Mouse (Mus musculus) cerebellum, adult 2 months (tissue): Measurements from ENCODE around the gene Fam71a. TPM values are rescaled to one million over a fixed set of nuclear protein-coding genes. Genes with fewer than 3 reads are reported as not detected.

Experiments used
- DNase-seq, 2 experiments: peaks; one replicate each; pipeline ENCODE4 v3.0.0; 2021
- H3K27ac ChIP-seq: fragments of 200-500 bp; 2 replicates; pipeline ENCODE4 v1.5.1; 2012; ENCODE audit warnings: low read length, control low read depth, inconsistent platforms; ENCODE audit not compliant: insufficient read depth
- H3K27me3 ChIP-seq: fragments of 200-500 bp; 2 replicates; pipeline ENCODE4 v1.6.1; 2012; ENCODE audit warnings: inconsistent platforms, mild to moderate bottlenecking, low read length, moderate library complexity; ENCODE audit not compliant: control insufficient read depth, insufficient read depth
- H3K4me1 ChIP-seq: fragments of 200-500 bp; 2 replicates; pipeline ENCODE4 v1.6.1; 2011; ENCODE audit warnings: low read length; ENCODE audit not compliant: control insufficient read depth, insufficient read depth
- H3K4me3 ChIP-seq: fragments of 200-500 bp; replicated peaks from 2 replicates; pipeline ENCODE3; 2011; ENCODE audit warnings: mild to moderate bottlenecking, low read depth, low read length, control low read depth; ENCODE audit not compliant: insufficient read depth
- CTCF ChIP-seq: fragments of 200-500 bp; IDR thresholded peaks from 2 replicates; pipeline ENCODE4 v1.5.1; 2011; ENCODE audit warnings: low read depth, mild to moderate bottlenecking, control low read depth, low read length, moderate library complexity, borderline replicate concordance; ENCODE audit not compliant: insufficient read depth
- POLR2A ChIP-seq: fragments of 200-500 bp; IDR thresholded peaks from 2 replicates; pipeline ENCODE4 v1.6.1; 2011; ENCODE audit warnings: low read length, control low read depth, borderline replicate concordance; ENCODE audit not compliant: insufficient read depth
- WGBS: fragments of 180-500 bp; shearing (Covaris S2); methylation state at CpG from one replicate; pipeline ENCODE4 v1.1.7; 2018; 5-methylcytosine and 5-hydroxymethylcytosine counted together
- polyA plus RNA-seq: library from polyadenylated mRNA; depleted of rRNA; stranded (reverse); fragments of >200 nt; gene quantifications from 2 replicates; pipeline ENCODE4 v1.2.3, GENCODE M21; 2012

Fam71a gene
- polyA plus RNA-seq, 1 experiment, result not detected

GRCm38 (mm10) chr1:191140983-191141382, 23.6 kb downstream of the Fam71a start:
- Histone ChIP-seq H3K27me3 (no peaks in the 10 kb centered on the region), H3K4me3 (no peak overlapping the region), H3K27ac (no peak overlapping the region), H3K4me1 (no peaks in the 10 kb centered on the region)
- 76% methylated on average over 8 of the region's 8 CpGs for WGBS
- no peak for DNase-seq
- TF ChIP-seq POLR2A (no peak), CTCF (no peak)

- TF ChIP-seq CTCF, result no peak
- TF ChIP-seq POLR2A, result no peak
- WGBS, result 60% methylated on average over 7 of the region's 7 CpGs
- Histone ChIP-seq H3K4me3 (no peak overlapping the region), H3K4me1 (no peaks in the 10 kb centered on the region), H3K27ac (no peak overlapping the region), H3K27me3 (no peaks in the 10 kb centered on the region)
- no peak for DNase-seq
Measured at GRCm38 (mm10) chr1:191138874-191139495, 25.6 kb downstream of the Fam71a start.

GRCm38 (mm10) chr1:191138436-191138835, 26.2 kb downstream of the Fam71a start:
- Histone ChIP-seq H3K4me1 (no peaks in the 10 kb centered on the region), H3K27ac (no peak overlapping the region), H3K27me3 (no peaks in the 10 kb centered on the region), H3K4me3 (no peak overlapping the region)
- no peak for TF ChIP-seq POLR2A
- no peak for TF ChIP-seq CTCF
- DNase-seq, result no peak
- WGBS, result 80% methylated on average over 4 of the region's 4 CpGs

GRCm38 (mm10) chr1:191135406-191135805, 29.2 kb downstream of the Fam71a start:
- no peak overlapping the region for H3K4me3 ChIP-seq
- 68% methylated on average over 4 of the region's 4 CpGs for WGBS
- no peaks in the 10 kb centered on the region for H3K27me3 ChIP-seq
- DNase-seq, result no peak
- no peaks in the 10 kb centered on the region for H3K4me1 ChIP-seq
- TF ChIP-seq CTCF (no peak), POLR2A (no peak)
- H3K27ac ChIP-seq, result no peak overlapping the region

GRCm38 (mm10) chr1:191132934-191133333, 31.7 kb downstream of the Fam71a start:
- DNase-seq, result no peak
- WGBS, result 69% methylated on average over 5 of the region's 5 CpGs
- Histone ChIP-seq H3K4me3 (no peak overlapping the region), H3K27me3 (no peaks in the 10 kb centered on the region), H3K4me1 (no peaks in the 10 kb centered on the region), H3K27ac (no peak overlapping the region)
- TF ChIP-seq POLR2A, result no peak
- TF ChIP-seq CTCF, result no peak

GRCm38 (mm10) chr1:191132240-191132639, 32.4 kb downstream of the Fam71a start:
- H3K4me1 ChIP-seq, result no peaks in the 10 kb centered on the region
- TF ChIP-seq CTCF (no peak), POLR2A (no peak)
- 50% methylated on average over 5 of the region's 5 CpGs for WGBS

GRCm38 (mm10) chr1:191131692-191132091, 32.9 kb downstream of the Fam71a start:
- WGBS, result 85% methylated on average over 2 of the region's 2 CpGs
- no peak overlapping the region for H3K27ac ChIP-seq
- no peak overlapping the region for H3K4me3 ChIP-seq
- no peak for DNase-seq
- no peaks in the 10 kb centered on the region for H3K27me3 ChIP-seq
- H3K4me1 ChIP-seq, result no peaks in the 10 kb centered on the region
- TF ChIP-seq POLR2A, result no peak
- no peak for TF ChIP-seq CTCF

More at GRCm38 (mm10) chr1:191132240-191132639, 32.4 kb downstream of the Fam71a start:
- Histone ChIP-seq H3K27ac (no peak overlapping the region), H3K27me3 (no peaks in the 10 kb centered on the region), H3K4me3 (no peak overlapping the region)
- no peak for DNase-seq

GRCm38 (mm10) chr1:191125811-191126638, 38.6 kb downstream of the Fam71a start:
- H3K27ac ChIP-seq, result no peak overlapping the region
- H3K4me3 ChIP-seq, result no peak overlapping the region
- peak; percentile 18 to 33 for DNase-seq
- WGBS, result 19% methylated on average over 38 of the region's 38 CpGs
- H3K4me1 ChIP-seq, result no peaks in the 10 kb centered on the region
- no peaks in the 10 kb centered on the region for H3K27me3 ChIP-seq
- no peak for TF ChIP-seq POLR2A
- peak; percentile 61 for TF ChIP-seq CTCF
